Mouse (Mus musculus): Measurements from ENCODE around the gene Crispld2. TPM values are rescaled to one million over a fixed set of nuclear protein-coding genes. Genes with fewer than 3 reads are reported as not detected.

The Crispld2 gene
- total and polyA plus RNA-seq, 3 experiments, result not detected

- no peaks in the 10 kb centered on the region for H3K4me1 ChIP-seq (ENCODE audit: control insufficient read depth in 1 of 2, insufficient read depth in 2 of 2)
- peaks cover 50 to 90% of the 10 kb centered on the region in 2 experiments for H3K36me3 ChIP-seq (replicated peaks in 1 of 2; ENCODE audit: control insufficient read depth in 1 of 2, insufficient read depth in 1 of 2, low read length in 1 of 2)
- no peak overlapping the region for H3K4me3 ChIP-seq (replicated peaks in 1 of 3; ENCODE audit: low read depth in 2 of 3, low read length in 2 of 3, poor library complexity in 1 of 3)
- no peak overlapping the region for H3K9ac ChIP-seq (ENCODE audit: insufficient read depth, low read depth)
- no peaks in the 10 kb centered on the region for H3K79me2 ChIP-seq (replicated peaks; ENCODE audit: control insufficient read depth, extremely low read depth, insufficient read depth, poor library complexity, severe bottlenecking)
- no peak overlapping the region for H3K27ac ChIP-seq (ENCODE audit: insufficient read depth, low read depth)
- dilution Hi-C loops (cut with MboI; ENCODE audit: extremely low pct_ligation_motif_present, extremely low pct_unique_long_range_greater_than_20kb, low sequenced_read_pairs), result no loop called here
- no peak for DNase-seq (ENCODE audit: extremely low read depth)
- H3K27me3 ChIP-seq (replicated peaks), result no peaks in the 10 kb centered on the region
- in situ Hi-C loops (cut with MboI; ENCODE audit: low pct_ligation_motif_present, low pct_unique_long_range_greater_than_20kb, low sequenced_read_pairs), result no loop called here
- no peak overlapping the region for H3K4me2 ChIP-seq (ENCODE audit: insufficient read depth, low read depth, poor library complexity, severe bottlenecking)
- no peaks in the 10 kb centered on the region for H3K9me3 ChIP-seq (replicated peaks; ENCODE audit: low read length)
- TF ChIP-seq GABPA (IDR thresholded peaks at IDR 0.05; ENCODE audit: insufficient replicate concordance, low read depth, low read length) (no peak), TCF12 (IDR thresholded peaks at IDR 0.05; ENCODE audit: low read depth, low read length) (no peak), ZNF384 (IDR thresholded peaks at IDR 0.05; ENCODE audit: low read depth, low read length) (no peak), TBP (conservative IDR thresholded peaks at IDR 0.05; ENCODE audit: low read depth, low read length) (no peak), ELF1 (IDR thresholded peaks at IDR 0.05; ENCODE audit: low read depth, low read length) (no peak), MXI1 (IDR thresholded peaks at IDR 0.05; ENCODE audit: low read depth, low read length) (no peak), KAT2A (IDR thresholded peaks at IDR 0.05; ENCODE audit: insufficient replicate concordance, low read length) (no peak)
Observed at GRCm38 (mm10) chr8:120091032-120091431, 98.8 kb downstream of the Crispld2 start.

- dilution Hi-C loops (cut with MboI; ENCODE audit: extremely low pct_ligation_motif_present, extremely low pct_unique_long_range_greater_than_20kb, low sequenced_read_pairs) (no loop called here), in situ Hi-C loops (cut with MboI; ENCODE audit: low pct_ligation_motif_present, low pct_unique_long_range_greater_than_20kb, low sequenced_read_pairs) (no loop called here)
- Histone ChIP-seq H3K9me3 (replicated peaks; ENCODE audit: low read length) (no peaks in the 10 kb centered on the region), H3K9ac (ENCODE audit: insufficient read depth, low read depth) (no peak overlapping the region), H3K79me2 (replicated peaks; ENCODE audit: control insufficient read depth, extremely low read depth, insufficient read depth, poor library complexity, severe bottlenecking) (no peaks in the 10 kb centered on the region), H3K27ac (ENCODE audit: insufficient read depth, low read depth) (no peak overlapping the region), H3K4me2 (ENCODE audit: insufficient read depth, low read depth, poor library complexity, severe bottlenecking) (no peak overlapping the region), H3K27me3 (replicated peaks) (no peaks in the 10 kb centered on the region), H3K4me1 (ENCODE audit: control insufficient read depth in 1 of 2, insufficient read depth in 2 of 2) (peaks cover 0 to 5% of the 10 kb centered on the region in 2 experiments; a peak in 1 of 4 replicates), H3K4me3 (replicated peaks in 1 of 3; ENCODE audit: low read depth in 2 of 3, low read length in 2 of 3, poor library complexity in 1 of 3) (no peak overlapping the region), H3K36me3 (replicated peaks in 1 of 2; ENCODE audit: control insufficient read depth in 1 of 2, insufficient read depth in 1 of 2, low read length in 1 of 2) (peaks cover 30 to 84% of the 10 kb centered on the region in 2 experiments)
- no peak for DNase-seq (ENCODE audit: extremely low read depth)
- TF ChIP-seq POLR2A (IDR thresholded peaks at IDR 0.05; ENCODE audit: low read depth, low read length) (no peak), ZMIZ1 (IDR thresholded peaks at IDR 0.05; ENCODE audit: low read depth, low read length) (no peak), TBP (conservative IDR thresholded peaks at IDR 0.05; ENCODE audit: low read depth, low read length) (no peak), KAT2A (IDR thresholded peaks at IDR 0.05; ENCODE audit: insufficient replicate concordance, low read length) (no peak), SIN3A (IDR thresholded peaks at IDR 0.05; ENCODE audit: low read length) (no peak), MAZ (IDR thresholded peaks at IDR 0.05; ENCODE audit: low read depth, low read length) (no peak), TCF12 (IDR thresholded peaks at IDR 0.05; ENCODE audit: low read depth, low read length) (no peak), E2F4 (IDR thresholded peaks at IDR 0.05; ENCODE audit: insufficient replicate concordance, low read depth, low read length) (no peak), EP300 (IDR thresholded peaks at IDR 0.05; ENCODE audit: low read length) (no peak)
Observed at GRCm38 (mm10) chr8:120093103-120093502, 100.9 kb downstream of the Crispld2 start.

GRCm38 (mm10) chr8:120094801-120095200 lies 102.6 kb downstream of the Crispld2 start:
- dilution Hi-C loops (cut with MboI; ENCODE audit: extremely low pct_ligation_motif_present, extremely low pct_unique_long_range_greater_than_20kb, low sequenced_read_pairs), result no loop called here
- no peak overlapping the region for H3K9ac ChIP-seq (ENCODE audit: insufficient read depth, low read depth)
- no peak overlapping the region for H3K4me3 ChIP-seq (replicated peaks in 1 of 3; ENCODE audit: low read depth in 2 of 3, low read length in 2 of 3, poor library complexity in 1 of 3)
- in situ Hi-C loops (cut with MboI; ENCODE audit: low pct_ligation_motif_present, low pct_unique_long_range_greater_than_20kb, low sequenced_read_pairs), result no loop called here
- H3K79me2 ChIP-seq (replicated peaks; ENCODE audit: control insufficient read depth, extremely low read depth, insufficient read depth, poor library complexity, severe bottlenecking), result peaks cover 4% of the 10 kb centered on the region; the same call in 1 of the 2 replicates
- H3K4me2 ChIP-seq (ENCODE audit: insufficient read depth, low read depth, poor library complexity, severe bottlenecking), result no peak overlapping the region
- H3K4me1 ChIP-seq (ENCODE audit: control insufficient read depth in 1 of 2, insufficient read depth in 2 of 2), result peaks cover 0 to 10% of the 10 kb centered on the region in 2 experiments; a peak in 1 of 4 replicates
- no peak overlapping the region for H3K27ac ChIP-seq (ENCODE audit: insufficient read depth, low read depth)
- TF ChIP-seq TCF12 (IDR thresholded peaks at IDR 0.05; ENCODE audit: low read depth, low read length) (no peak), SMC3 (IDR thresholded peaks at IDR 0.05; ENCODE audit: low read depth, low read length) (no peak), ETS1 (conservative IDR thresholded peaks at IDR 0.05; ENCODE audit: low read depth, low read length) (no peak), MAFK (IDR thresholded peaks at IDR 0.05; ENCODE audit: insufficient replicate concordance, low read length) (no peak), E2F4 (IDR thresholded peaks at IDR 0.05; ENCODE audit: insufficient replicate concordance, low read depth, low read length) (no peak), POLR2A (IDR thresholded peaks at IDR 0.05; ENCODE audit: low read depth, low read length) (no peak), USF2 (conservative IDR thresholded peaks at IDR 0.05; ENCODE audit: low read depth, low read length) (no peak), ZC3H11A (IDR thresholded peaks at IDR 0.05; ENCODE audit: low read depth, low read length) (no peak), RCOR1 (conservative IDR thresholded peaks at IDR 0.05; ENCODE audit: low read depth, low read length) (no peak), GABPA (IDR thresholded peaks at IDR 0.05; ENCODE audit: insufficient replicate concordance, low read depth, low read length) (no peak)
- H3K27me3 ChIP-seq (replicated peaks), result no peaks in the 10 kb centered on the region
- H3K9me3 ChIP-seq (replicated peaks; ENCODE audit: low read length), result no peaks in the 10 kb centered on the region
- peaks cover 30 to 77% of the 10 kb centered on the region in 2 experiments for H3K36me3 ChIP-seq (replicated peaks in 1 of 2; ENCODE audit: control insufficient read depth in 1 of 2, insufficient read depth in 1 of 2, low read length in 1 of 2)
- no peak for DNase-seq (ENCODE audit: extremely low read depth)
